Mouse (Mus musculus) neural tube, embryonic 14.5 days (tissue): ENCODE data around the gene Myo1a. TPM values are rescaled to one million over a fixed set of nuclear protein-coding genes. Genes with fewer than 3 reads are reported as not detected.
A peak's percentile ranks its signal among the peaks of the same experiment; 100 is the strongest.

Experiments
- ATAC-seq: fragments of 200-750 bp; cut with Nextera tagmentation; 2 replicates; pipeline ENCODE4 v1.8.0; 2017; ENCODE audit warnings: low read depth, mild to moderate bottlenecking, moderate TSS enrichment, moderate library complexity
- H3K27ac ChIP-seq: fragments of 300-500 bp; sonication (generic); 2 replicates; pipeline ENCODE4 v1.5.1; 2014; ENCODE audit warnings: low read depth, mild to moderate bottlenecking, control low read depth, low read length, moderate library complexity, mixed read lengths
- H3K27me3 ChIP-seq: fragments of 300-500 bp; sonication (generic); 2 replicates; pipeline ENCODE4 v1.6.1; 2014; ENCODE audit warnings: low read length; ENCODE audit not compliant: control insufficient read depth, insufficient read depth
- H3K36me3 ChIP-seq: fragments of 300-500 bp; sonication (generic); 2 replicates; pipeline ENCODE4 v1.6.1; 2014; ENCODE audit warnings: low read length, mixed read lengths; ENCODE audit not compliant: control insufficient read depth, insufficient read depth
- H3K4me1 ChIP-seq: fragments of 300-500 bp; sonication (generic); 2 replicates; pipeline ENCODE4 v1.6.1; 2014; ENCODE audit warnings: low read length; ENCODE audit not compliant: control insufficient read depth, insufficient read depth
- H3K4me2 ChIP-seq: fragments of 300-500 bp; sonication (generic); 2 replicates; pipeline ENCODE4 v1.6.1; 2014; ENCODE audit warnings: mild to moderate bottlenecking, low read depth, low read length, control low read depth
- H3K4me3 ChIP-seq: fragments of 300-500 bp; sonication (generic); 2 replicates; pipeline ENCODE4 v1.5.1; 2014; ENCODE audit warnings: low read depth, low read length, control low read depth, mixed read lengths
- H3K9ac ChIP-seq: fragments of 300-500 bp; sonication (generic); replicated peaks from 2 replicates; pipeline ENCODE4 v1.6.1; 2014; ENCODE audit warnings: low read depth, mild to moderate bottlenecking, control low read depth, low read length, mixed read lengths
- H3K9me3 ChIP-seq: fragments of 300-500 bp; sonication (generic); 2 replicates; pipeline ENCODE4 v1.6.1; 2016; ENCODE audit warnings: low read length; ENCODE audit not compliant: control insufficient read depth
- WGBS: fragments of 180-500 bp; shearing (Covaris S2); extraction: QIAGEN DNeasy Blood & Tissue Kit; methylation state at CpG from one replicate; pipeline ENCODE4 v1.1.7; 2014; 5-methylcytosine and 5-hydroxymethylcytosine counted together
- polyA plus RNA-seq: library from polyadenylated mRNA; unstranded; fragments of >200 nt; fragmentation: Nextera tagmentation; extraction: Ambion mirVana; gene quantifications from 2 replicates; pipeline ENCODE4 v1.2.1, GENCODE M21; 2014

The Myo1a gene
- polyA plus RNA-seq, 1 experiment from 2014 or later, result 0.28 TPM

DNA sequence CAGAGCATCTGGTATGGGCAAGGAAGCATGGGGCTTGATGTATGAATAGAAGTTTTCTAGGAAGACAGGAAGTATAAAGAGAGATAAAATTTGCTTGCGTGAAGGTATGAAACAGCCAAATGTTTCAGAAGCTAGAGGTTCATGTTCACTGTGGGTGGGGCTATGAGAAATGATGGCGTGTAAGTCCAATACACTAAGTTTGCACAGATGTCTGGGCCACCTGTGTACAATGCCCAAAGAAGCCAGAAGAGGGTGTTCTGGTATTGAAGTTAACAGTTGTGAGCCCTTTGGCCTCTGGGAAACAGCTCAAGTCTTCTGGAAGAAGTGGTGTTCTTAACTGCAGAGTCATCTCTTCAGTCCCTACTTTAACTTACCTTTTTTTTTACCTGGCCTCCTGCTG, 34.8 kb upstream of the Myo1a start:
- WGBS, result 94% methylated on average over 2 of the region's 2 CpGs
- no peak overlapping the region for H3K4me3 ChIP-seq
- no peak overlapping the region for H3K4me2 ChIP-seq
- H3K36me3 ChIP-seq, result no peaks in the 10 kb centered on the region
- H3K9ac ChIP-seq, result no peak overlapping the region
- no peak for ATAC-seq
- peaks cover 17% of the 10 kb centered on the region for H3K27me3 ChIP-seq
- H3K9me3 ChIP-seq, result no peaks in the 10 kb centered on the region
- H3K27ac ChIP-seq, result no peak overlapping the region
- H3K4me1 ChIP-seq, result peaks cover 11% of the 10 kb centered on the region; the same call in 1 of the 2 replicates

DNA sequence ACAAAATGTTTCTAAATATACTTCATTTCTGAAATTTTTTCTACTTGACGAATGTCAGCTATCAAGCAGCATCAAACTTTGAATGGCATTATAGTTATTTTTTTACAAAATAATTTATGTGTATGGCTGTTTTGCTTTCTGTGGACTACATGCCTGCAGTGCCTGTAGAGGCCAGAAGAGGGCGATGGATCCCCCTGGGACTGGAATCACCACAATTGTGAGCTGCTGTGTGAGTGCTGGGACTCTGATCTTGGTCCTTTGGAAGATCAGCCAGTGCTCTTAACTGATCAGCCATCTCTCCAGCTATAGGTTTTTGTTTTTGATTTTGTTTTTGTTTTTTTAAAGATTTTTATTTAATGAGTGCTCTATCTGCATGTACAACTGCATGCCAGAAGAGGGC, 33.7 kb upstream of the Myo1a start:
- no peak overlapping the region for H3K4me3 ChIP-seq
- H3K27ac ChIP-seq, result no peak overlapping the region
- ATAC-seq, result no peak
- H3K4me2 ChIP-seq, result no peak overlapping the region
- no peaks in the 10 kb centered on the region for H3K36me3 ChIP-seq
- H3K9ac ChIP-seq, result no peak overlapping the region
- peaks cover 6% of the 10 kb centered on the region; the same call in 1 of the 2 replicates for H3K27me3 ChIP-seq
- H3K9me3 ChIP-seq, result no peaks in the 10 kb centered on the region
- peaks cover 10% of the 10 kb centered on the region; the same call in 1 of the 2 replicates for H3K4me1 ChIP-seq
- 39% methylated on average over 2 of the region's 2 CpGs for whole genome bisulfite sequencing

DNA sequence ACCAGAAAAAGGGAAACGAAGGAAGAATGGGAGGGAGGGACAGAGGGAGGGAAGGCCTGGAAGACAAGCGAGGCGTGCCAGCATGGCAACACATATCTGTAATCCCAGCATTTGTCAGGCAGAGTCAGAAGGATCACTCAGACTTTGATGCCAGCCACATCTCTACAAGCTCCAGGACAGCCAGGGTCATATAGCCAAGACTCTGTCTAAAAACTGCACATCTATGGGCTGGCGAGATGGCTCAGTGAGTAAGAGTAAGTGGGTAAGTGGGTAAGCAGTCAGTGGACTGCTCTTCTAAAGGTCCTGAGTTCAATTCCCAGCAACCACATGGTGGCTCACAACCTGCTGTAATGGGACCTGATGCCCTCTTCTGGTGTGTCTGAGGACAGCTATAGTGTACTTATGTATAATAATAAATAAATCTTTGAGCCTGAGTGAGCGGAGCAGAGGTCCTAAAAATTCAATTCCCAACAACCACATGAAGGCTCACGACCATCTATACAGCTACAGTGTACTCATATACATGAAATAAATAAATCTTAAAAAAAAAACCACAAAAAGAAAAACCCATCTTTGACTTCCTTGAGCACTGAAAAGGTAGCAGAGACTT, 30.8 kb upstream of the Myo1a start:
- H3K36me3 ChIP-seq, result no peaks in the 10 kb centered on the region
- H3K9me3 ChIP-seq, result no peaks in the 10 kb centered on the region
- 93% methylated on average over 6 of the region's 6 CpGs for WGBS
- H3K4me3 ChIP-seq, result no peak overlapping the region
- no peak overlapping the region for H3K4me2 ChIP-seq
- no peaks in the 10 kb centered on the region for H3K27me3 ChIP-seq
- no peak for ATAC-seq
- H3K4me1 ChIP-seq, result peaks cover 4% of the 10 kb centered on the region; the same call in 1 of the 2 replicates
- H3K9ac ChIP-seq, result no peak overlapping the region
- H3K27ac ChIP-seq, result no peak overlapping the region

DNA sequence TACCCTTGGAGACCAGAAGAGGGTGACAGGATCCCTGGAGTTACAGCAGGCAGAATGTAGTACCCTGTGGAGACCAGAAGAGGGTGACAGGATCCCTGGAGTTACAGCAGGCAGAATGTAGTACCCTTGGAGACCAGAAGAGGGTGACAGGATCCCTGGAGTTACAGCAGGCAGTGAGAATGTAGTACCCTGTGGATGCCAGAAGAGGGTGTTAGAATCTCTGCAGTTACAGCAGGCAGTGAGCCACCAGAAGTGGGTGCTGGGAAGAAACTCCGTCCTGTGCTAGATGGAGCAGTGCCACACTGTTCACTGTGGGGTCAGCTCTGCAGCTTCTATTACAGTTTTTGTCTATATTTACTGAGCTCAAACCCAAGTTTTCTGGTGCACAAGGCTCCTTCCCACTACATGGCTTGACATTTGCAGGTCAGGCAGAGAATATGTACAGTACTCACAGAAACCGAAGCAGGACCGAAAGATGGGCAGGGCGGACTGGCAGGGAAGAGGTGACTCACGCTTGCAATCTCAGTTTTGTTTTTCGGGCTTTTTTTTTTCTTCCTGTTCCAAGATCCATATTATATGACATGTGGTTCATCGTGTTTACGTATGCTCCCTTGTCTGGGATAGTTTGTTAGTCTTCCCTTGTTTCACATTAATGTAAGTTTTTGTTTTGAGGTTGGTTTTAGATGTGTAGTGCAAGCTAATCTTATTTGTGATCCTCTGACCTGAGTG, 30.0 kb upstream of the Myo1a start:
- peaks cover 4% of the 10 kb centered on the region; the same call in 1 of the 2 replicates for H3K4me1 ChIP-seq
- no peak overlapping the region for H3K4me2 ChIP-seq
- no peaks in the 10 kb centered on the region for H3K36me3 ChIP-seq
- ATAC-seq, result peak; percentile 18; the same call in 1 of the 2 replicates
- H3K9ac ChIP-seq, result no peak overlapping the region
- no peaks in the 10 kb centered on the region for H3K27me3 ChIP-seq
- WGBS, result 87% methylated on average over 8 of the region's 8 CpGs
- no peak overlapping the region for H3K4me3 ChIP-seq
- no peaks in the 10 kb centered on the region for H3K9me3 ChIP-seq
- no peak overlapping the region for H3K27ac ChIP-seq

DNA sequence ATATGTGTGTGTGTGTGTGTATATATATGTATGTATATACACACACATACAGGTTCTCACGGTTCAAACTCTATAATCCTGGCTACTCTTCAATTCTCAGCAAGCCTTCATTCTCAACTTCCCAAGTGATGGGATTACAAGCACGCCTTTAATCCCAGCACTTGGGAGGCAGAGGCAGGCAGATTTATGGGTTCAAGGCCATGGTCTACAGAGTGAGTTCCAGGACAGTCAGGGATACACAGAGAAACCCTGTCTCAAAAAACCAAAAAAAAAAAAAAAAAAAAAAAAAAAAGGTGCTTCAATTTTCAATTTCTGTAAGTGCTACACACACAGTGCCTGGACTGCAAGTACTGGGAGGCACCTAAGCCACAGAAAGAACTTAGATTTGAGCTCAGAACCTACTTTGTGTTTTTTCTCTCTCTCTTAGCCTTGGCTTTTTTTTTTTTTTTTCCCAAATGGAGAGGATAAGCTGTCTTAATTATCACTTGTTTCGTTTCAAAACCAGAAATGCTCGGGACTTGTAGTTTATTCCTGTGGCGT, 29.0 kb upstream of the Myo1a start:
- no peaks in the 10 kb centered on the region for H3K27me3 ChIP-seq

DNA sequence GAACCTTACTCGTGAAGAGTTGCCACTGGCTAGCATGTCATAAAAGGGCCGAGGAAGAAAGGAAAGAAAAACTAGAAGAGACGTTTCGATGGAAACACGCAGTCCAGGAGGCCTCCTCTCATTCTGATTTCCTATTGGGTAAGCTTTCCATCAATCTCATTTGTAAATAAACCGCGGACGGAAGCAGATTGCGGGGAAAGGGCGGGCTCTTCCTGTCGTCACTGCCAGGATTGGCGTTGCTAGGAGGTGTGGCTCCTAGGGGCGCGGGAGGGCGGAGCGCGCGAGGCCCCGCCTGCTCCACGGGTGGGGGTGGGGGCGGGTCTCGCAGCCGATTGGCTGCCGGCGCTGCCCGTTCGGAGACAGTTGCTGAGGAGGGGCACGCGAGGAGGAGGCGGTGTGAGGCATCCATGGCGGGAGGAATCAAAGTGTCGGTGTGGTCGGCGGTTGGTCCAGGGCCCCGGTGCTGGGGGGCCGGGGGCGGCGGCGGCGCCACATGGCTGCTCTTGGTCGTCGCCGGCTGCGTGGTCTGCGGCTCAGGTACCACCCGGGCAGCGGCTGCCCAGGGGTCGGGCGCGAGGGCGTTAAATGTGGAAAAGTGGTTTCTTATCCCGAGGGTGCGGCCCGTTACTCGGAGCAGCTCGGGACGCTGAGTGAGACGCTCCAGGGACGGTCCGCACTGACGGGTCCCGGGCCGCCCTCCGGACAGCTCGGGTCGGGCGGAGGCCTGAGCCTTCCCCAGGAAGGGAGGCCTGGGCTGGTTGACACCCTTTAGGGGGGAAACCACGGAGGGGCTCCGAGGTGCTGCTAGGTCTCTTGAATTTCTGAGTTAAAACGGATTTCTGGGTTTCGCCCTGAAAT, 28.1 kb upstream of the Myo1a start:
- Histone ChIP-seq H3K4me1 (peaks cover 4% of the 10 kb centered on the region; the same call in 1 of the 2 replicates), H3K4me2 (peak overlapping the region; percentile 93), H3K36me3 (no peaks in the 10 kb centered on the region), H3K27ac (peak overlapping the region; percentile 67), H3K9me3 (no peaks in the 10 kb centered on the region), H3K4me3 (peak overlapping the region; percentile 61), H3K9ac (peak overlapping the region; percentile 64), H3K27me3 (no peaks in the 10 kb centered on the region)
- ATAC-seq, result peak; percentile 95
- WGBS, result under 1% methylated on average over 64 of the region's 71 CpGs

More for the DNA sequence above, 29.0 kb upstream of the Myo1a start:
- ATAC-seq, result no peak
- Histone ChIP-seq H3K4me3 (peak overlapping the region; percentile 61), H3K4me1 (peaks cover 4% of the 10 kb centered on the region; the same call in 1 of the 2 replicates), H3K4me2 (peak overlapping the region; percentile 61), H3K27ac (peak overlapping the region; percentile 67), H3K9me3 (no peaks in the 10 kb centered on the region), H3K36me3 (no peaks in the 10 kb centered on the region), H3K9ac (peak overlapping the region; percentile 41; the same call in 1 of the 2 replicates)
- WGBS, result 57% methylated on average over 5 of the region's 5 CpGs

DNA sequence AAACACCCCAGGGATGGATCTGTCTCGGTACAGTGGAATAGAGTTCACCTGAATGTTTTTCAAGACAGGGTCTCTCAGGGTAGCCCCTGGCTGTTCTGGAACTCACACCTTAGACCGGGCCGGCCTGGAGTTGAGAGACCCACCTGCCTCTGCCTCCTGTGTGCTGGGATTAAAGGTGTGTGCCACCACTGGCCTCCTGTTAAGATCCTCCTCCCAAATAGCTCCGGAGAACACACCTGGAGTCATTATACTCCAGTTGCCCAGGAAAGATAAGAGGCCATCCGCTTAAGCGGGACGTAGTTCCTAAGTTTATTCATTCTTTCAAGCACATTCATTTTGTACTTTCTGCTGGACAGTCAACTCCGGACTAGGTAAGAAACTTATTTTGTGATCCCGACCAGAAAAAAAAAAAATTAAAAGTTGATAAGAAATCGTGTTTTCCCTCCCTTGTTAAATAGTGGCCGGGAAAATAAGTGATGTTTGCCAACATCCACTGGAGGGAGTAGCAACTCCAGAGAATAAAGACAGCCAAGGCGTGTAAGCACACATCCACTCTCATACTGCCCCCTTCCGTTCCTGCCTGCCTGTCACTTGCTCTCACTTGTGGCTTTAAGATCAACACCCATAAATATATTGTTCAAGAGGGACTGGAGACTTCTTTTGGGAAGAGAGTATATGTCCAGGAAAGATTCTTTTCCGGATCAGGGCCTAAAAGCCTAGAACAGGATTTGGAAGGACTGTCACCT, 27.2 kb upstream of the Myo1a start:
- ATAC-seq, result no peak
- Histone ChIP-seq H3K9ac (peak overlapping the region; percentile 64; the same call in 1 of the 2 replicates), H3K9me3 (no peaks in the 10 kb centered on the region), H3K4me2 (peak overlapping the region; percentile 93), H3K4me3 (peak overlapping the region; percentile 61), H3K36me3 (no peaks in the 10 kb centered on the region), H3K27ac (no peak overlapping the region), H3K4me1 (peaks cover 4% of the 10 kb centered on the region; the same call in 1 of the 2 replicates), H3K27me3 (no peaks in the 10 kb centered on the region)
- WGBS, result 16% methylated on average over 14 of the region's 14 CpGs

DNA sequence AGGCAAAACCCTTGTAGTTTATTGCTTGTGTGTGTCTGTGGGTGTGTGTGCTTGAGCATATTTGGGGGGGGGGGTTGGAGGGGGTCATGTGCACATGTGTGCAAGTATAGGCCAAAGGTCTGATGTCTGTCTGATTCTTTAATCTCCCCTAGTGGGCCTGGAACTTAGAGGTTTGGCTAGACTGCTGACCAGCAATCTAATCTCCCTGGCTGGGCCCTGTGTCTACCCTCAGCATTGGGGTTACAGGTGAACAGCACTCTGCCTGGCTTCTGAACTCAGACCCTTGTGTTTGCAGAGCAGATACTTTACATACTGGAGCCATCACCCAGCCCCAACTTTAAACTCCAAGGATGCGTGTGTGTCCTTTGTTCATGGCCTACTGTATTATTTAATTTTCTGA, 25.8 kb upstream of the Myo1a start:
- WGBS, result 83% methylated on average over 1 of the region's 1 CpGs

More for the DNA sequence above, 25.8 kb upstream of the Myo1a start:
- Histone ChIP-seq H3K27me3 (no peaks in the 10 kb centered on the region), H3K4me2 (no peak overlapping the region), H3K4me3 (no peak overlapping the region), H3K9ac (0 out of 2 replicates have a peak overlapping the region, but pooled peaks have one; percentile 11), H3K27ac (no peak overlapping the region), H3K4me1 (peaks cover 4% of the 10 kb centered on the region; the same call in 1 of the 2 replicates), H3K9me3 (no peaks in the 10 kb centered on the region), H3K36me3 (no peaks in the 10 kb centered on the region)
- no peak for ATAC-seq
